Mouse (Mus musculus) forebrain, embryonic 15.5 days (tissue): ENCODE data around the gene Arhgap27. TPM values are rescaled to one million over a fixed set of nuclear protein-coding genes. Genes with fewer than 3 reads are reported as not detected.
A peak's percentile ranks its signal among the peaks of the same experiment; 100 is the strongest.

Experiments
- ATAC-seq: fragments of 200-750 bp; cut with Nextera tagmentation; replicated peaks from 2 replicates; pipeline ENCODE4 v1.8.0; 2017; ENCODE audit warnings: mild to moderate bottlenecking, moderate TSS enrichment, moderate library complexity
- H3K27ac ChIP-seq: fragments of 300-500 bp; sonication (generic); replicated peaks from 2 replicates; pipeline ENCODE4 v1.5.1; 2015; ENCODE audit warnings: mild to moderate bottlenecking, inconsistent platforms
- H3K27me3 ChIP-seq: fragments of 300-500 bp; sonication (generic); 2 replicates; pipeline ENCODE4 v1.6.1; 2015; ENCODE audit warnings: inconsistent platforms
- H3K36me3 ChIP-seq: fragments of 300-500 bp; sonication (generic); 2 replicates; pipeline ENCODE4 v1.6.1; 2015; ENCODE audit warnings: mild to moderate bottlenecking, inconsistent platforms
- H3K4me1 ChIP-seq: fragments of 300-500 bp; sonication (generic); 2 replicates; pipeline ENCODE4 v1.6.1; 2015; ENCODE audit warnings: inconsistent platforms
- H3K4me2 ChIP-seq: fragments of 300-500 bp; sonication (generic); replicated peaks from 2 replicates; pipeline ENCODE4 v1.6.1; 2015; ENCODE audit warnings: mild to moderate bottlenecking, inconsistent platforms
- H3K4me3 ChIP-seq: fragments of 300-500 bp; sonication (generic); 2 replicates; pipeline ENCODE4 v1.5.1; 2015; ENCODE audit warnings: mild to moderate bottlenecking, inconsistent platforms
- H3K9ac ChIP-seq: fragments of 300-500 bp; sonication (generic); replicated peaks from 2 replicates; pipeline ENCODE4 v1.6.1; 2015; ENCODE audit warnings: mild to moderate bottlenecking, inconsistent platforms
- H3K9me3 ChIP-seq: fragments of 300-500 bp; sonication (generic); 2 replicates; pipeline ENCODE4 v1.6.1; 2016; ENCODE audit warnings: inconsistent platforms
- WGBS: fragments of 180-500 bp; shearing (Covaris S2); methylation state at CpG from one replicate; pipeline ENCODE4 v1.1.7; 2015; ENCODE audit warnings: mixed read lengths; 5-methylcytosine and 5-hydroxymethylcytosine counted together
- polyA plus RNA-seq: library from polyadenylated mRNA; unstranded; fragments of >200 nt; fragmentation: Nextera tagmentation; extraction: Ambion mirVana; gene quantifications from 2 replicates; pipeline ENCODE4 v1.2.1, GENCODE M21; 2015

Gene Arhgap27
- polyA plus RNA-seq, 1 experiment from 2014 or later: 2.5 TPM

- Histone ChIP-seq H3K4me1 (peaks cover 4% of the 10 kb centered on the region; the same call in 1 of the 2 replicates), H3K4me2 (peak overlapping the region; percentile 26), H3K9ac (no peak overlapping the region), H3K27me3 (peaks cover 4% of the 10 kb centered on the region; the same call in 1 of the 2 replicates), H3K9me3 (no peaks in the 10 kb centered on the region), H3K4me3 (peak overlapping the region; percentile 18; the same call in 1 of the 2 replicates), H3K27ac (no peak overlapping the region), H3K36me3 (no peaks in the 10 kb centered on the region)
- no peak for ATAC-seq
- WGBS: 46% methylated on average over 19 of the region's 19 CpGs
Measured at GRCm38 (mm10) chr11:103339414-103340119, 23.9 kb downstream of the Arhgap27 start.

- no peak overlapping the region for H3K4me3 ChIP-seq
- no peak overlapping the region for H3K4me2 ChIP-seq
- no peaks in the 10 kb centered on the region for H3K36me3 ChIP-seq
- H3K4me1 ChIP-seq: peaks cover 9% of the 10 kb centered on the region
- ATAC-seq: no peak
- no peak overlapping the region for H3K27ac ChIP-seq
- H3K27me3 ChIP-seq: peaks cover 6% of the 10 kb centered on the region
- no peak overlapping the region for H3K9ac ChIP-seq
- 94% methylated on average over 6 of the region's 6 CpGs for WGBS
- no peaks in the 10 kb centered on the region for H3K9me3 ChIP-seq
Measured at GRCm38 (mm10) chr11:103338671-103339070, 24.8 kb downstream of the Arhgap27 start.

GRCm38 (mm10) chr11:103338119-103338518 is 25.4 kb downstream of the Arhgap27 start:
- no peak overlapping the region for H3K27ac ChIP-seq
- no peak overlapping the region for H3K4me2 ChIP-seq
- H3K9me3 ChIP-seq: no peaks in the 10 kb centered on the region
- H3K4me1 ChIP-seq: peaks cover 14% of the 10 kb centered on the region
- H3K27me3 ChIP-seq: peaks cover 11% of the 10 kb centered on the region
- H3K36me3 ChIP-seq: no peaks in the 10 kb centered on the region
- 84% methylated on average over 7 of the region's 7 CpGs for WGBS
- ATAC-seq: no peak
- no peak overlapping the region for H3K9ac ChIP-seq
- no peak overlapping the region for H3K4me3 ChIP-seq

GRCm38 (mm10) chr11:103337180-103337579 is 26.3 kb downstream of the Arhgap27 start:
- Histone ChIP-seq H3K27ac (no peak overlapping the region), H3K4me2 (no peak overlapping the region), H3K9me3 (no peaks in the 10 kb centered on the region), H3K27me3 (peaks cover 16% of the 10 kb centered on the region), H3K9ac (no peak overlapping the region), H3K4me3 (no peak overlapping the region), H3K36me3 (no peaks in the 10 kb centered on the region), H3K4me1 (peaks cover 19% of the 10 kb centered on the region)
- ATAC-seq: no peak
- 92% methylated on average over 2 of the region's 2 CpGs for WGBS

- 85% methylated on average over 5 of the region's 5 CpGs for WGBS
- H3K36me3 ChIP-seq: no peaks in the 10 kb centered on the region
- H3K27ac ChIP-seq: no peak overlapping the region
- no peak overlapping the region for H3K9ac ChIP-seq
- H3K4me3 ChIP-seq: no peak overlapping the region
- no peaks in the 10 kb centered on the region for H3K9me3 ChIP-seq
- ATAC-seq: no peak
- H3K27me3 ChIP-seq: peaks cover 16% of the 10 kb centered on the region
- H3K4me1 ChIP-seq: peaks cover 19% of the 10 kb centered on the region
- H3K4me2 ChIP-seq: no peak overlapping the region
Measured at GRCm38 (mm10) chr11:103335561-103335960, 27.9 kb downstream of the Arhgap27 start.

GRCm38 (mm10) chr11:103334925-103335324 is 28.6 kb downstream of the Arhgap27 start:
- no peak overlapping the region for H3K9ac ChIP-seq
- H3K9me3 ChIP-seq: no peaks in the 10 kb centered on the region
- H3K27ac ChIP-seq: no peak overlapping the region
- WGBS: 81% methylated on average over 9 of the region's 9 CpGs
- H3K4me2 ChIP-seq: no peak overlapping the region
- peaks cover 18% of the 10 kb centered on the region for H3K4me1 ChIP-seq
- H3K27me3 ChIP-seq: peaks cover 16% of the 10 kb centered on the region
- no peak overlapping the region for H3K4me3 ChIP-seq
- no peaks in the 10 kb centered on the region for H3K36me3 ChIP-seq
- no peak for ATAC-seq

- H3K4me1 ChIP-seq: peaks cover 15% of the 10 kb centered on the region
- 11% methylated on average over 40 of the region's 40 CpGs for WGBS
- H3K27ac ChIP-seq: no peak overlapping the region
- no peak for ATAC-seq
- peak overlapping the region; percentile 54 for H3K4me2 ChIP-seq
- peaks cover 16% of the 10 kb centered on the region for H3K27me3 ChIP-seq
- H3K4me3 ChIP-seq: peak overlapping the region; percentile 33
- no peaks in the 10 kb centered on the region for H3K9me3 ChIP-seq
- H3K9ac ChIP-seq: peak overlapping the region; percentile 26; the same call in 1 of the 2 replicates
- no peaks in the 10 kb centered on the region for H3K36me3 ChIP-seq
Measured at GRCm38 (mm10) chr11:103333719-103334398, 29.6 kb downstream of the Arhgap27 start.

- Histone ChIP-seq H3K27ac (no peak overlapping the region), H3K27me3 (peaks cover 16% of the 10 kb centered on the region), H3K9me3 (no peaks in the 10 kb centered on the region), H3K4me3 (peak overlapping the region; percentile 33), H3K9ac (peak overlapping the region; percentile 26; the same call in 1 of the 2 replicates), H3K36me3 (no peaks in the 10 kb centered on the region), H3K4me2 (peak overlapping the region; percentile 54), H3K4me1 (peaks cover 15% of the 10 kb centered on the region)
- ATAC-seq: peak; percentile 19
- 32% methylated on average over 34 of the region's 34 CpGs for WGBS
Measured at GRCm38 (mm10) chr11:103332890-103333651, 30.4 kb downstream of the Arhgap27 start.

GRCm38 (mm10) chr11:103332186-103332889 is 31.2 kb downstream of the Arhgap27 start:
- no peak overlapping the region for H3K27ac ChIP-seq
- H3K4me2 ChIP-seq: peak overlapping the region; percentile 54
- H3K27me3 ChIP-seq: peaks cover 16% of the 10 kb centered on the region
- no peak overlapping the region for H3K9ac ChIP-seq
- peak overlapping the region; percentile 33 for H3K4me3 ChIP-seq
- no peaks in the 10 kb centered on the region for H3K9me3 ChIP-seq
- ATAC-seq: peak; percentile 66
- no peaks in the 10 kb centered on the region for H3K36me3 ChIP-seq
- WGBS: 24% methylated on average over 18 of the region's 18 CpGs
- H3K4me1 ChIP-seq: peaks cover 15% of the 10 kb centered on the region

GRCm38 (mm10) chr11:103331502-103332185 is 31.8 kb downstream of the Arhgap27 start:
- Histone ChIP-seq H3K27ac (no peak overlapping the region), H3K4me1 (peaks cover 15% of the 10 kb centered on the region), H3K9me3 (no peaks in the 10 kb centered on the region), H3K27me3 (peaks cover 16% of the 10 kb centered on the region), H3K4me2 (no peak overlapping the region), H3K36me3 (no peaks in the 10 kb centered on the region), H3K4me3 (no peak overlapping the region), H3K9ac (no peak overlapping the region)
- 92% methylated on average over 10 of the region's 10 CpGs for WGBS
- no peak for ATAC-seq

- no peak for ATAC-seq
- WGBS: 68% methylated on average over 7 of the region's 7 CpGs
- no peak overlapping the region for H3K9ac ChIP-seq
Measured at GRCm38 (mm10) chr11:103330651-103331319, 32.7 kb downstream of the Arhgap27 start.

More at GRCm38 (mm10) chr11:103330651-103331319, 32.7 kb downstream of the Arhgap27 start:
- Histone ChIP-seq H3K27me3 (peaks cover 16% of the 10 kb centered on the region), H3K9me3 (no peaks in the 10 kb centered on the region), H3K36me3 (no peaks in the 10 kb centered on the region), H3K4me1 (peaks cover 15% of the 10 kb centered on the region), H3K4me2 (no peak overlapping the region), H3K27ac (no peak overlapping the region), H3K4me3 (no peak overlapping the region)
